Comparison of ENCODE assay signal across 9 mouse cellular contexts in the genomic region with DNA sequence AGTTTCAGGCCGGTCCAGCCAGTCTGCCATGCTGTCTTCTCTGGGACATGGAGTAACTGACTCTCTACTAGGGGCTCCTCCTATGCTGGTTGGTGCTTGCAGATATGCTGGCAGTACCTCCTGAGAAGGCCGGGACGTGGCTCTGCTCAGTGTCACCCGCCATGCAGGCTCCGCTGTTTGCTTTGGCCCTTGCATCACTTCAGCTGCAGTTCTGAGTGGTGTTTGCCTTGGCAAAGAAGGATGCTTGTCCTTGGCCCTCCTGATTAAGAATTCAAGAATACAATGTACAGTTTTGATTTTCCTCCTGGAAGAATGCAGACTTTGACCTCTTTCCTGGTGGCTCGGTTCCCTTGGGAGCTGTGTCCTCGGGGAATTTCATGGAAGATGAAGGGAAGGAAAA. TPM values are rescaled to one million over a fixed set of nuclear protein-coding genes. Genes with fewer than 3 reads are reported as not detected.
DNase-seq lines count a peak whose midpoint lies in the region; ATAC-seq and TF ChIP-seq lines count a peak whose summit lies in the region.
"Had no signal": no experiment of that assay in that cellular context is flagged by ENCODE, and none has a peak within 500 bp of the region (broad histone marks: within the 10 kb centered on the region; RNA-seq: fewer than 3 reads in every experiment).

No protein-coding gene starts in this region.

- DNase-seq in forebrain, postnatal 0 days = no peak
- no peak for DNase-seq in forebrain, embryonic 14.5 days (ENCODE audit: low spot score)
- DNase-seq in adrenal gland, adult 8-10 months = peak; percentile 33
- peak; percentile 48 to 51 for DNase-seq in heart, postnatal 10 days
- no peak for DNase-seq in right cerebral cortex, postnatal 4 days
- DNase-seq in thymus, postnatal 14 days = no peak
- DNase-seq in midbrain, embryonic 10.5 days (ENCODE audit: low spot score) = no peak

- H3K9me3 ChIP-seq in forebrain, postnatal 0 days (ENCODE audit: low read length) = no peaks in the 10 kb centered on the region
- H3K9me3 ChIP-seq in forebrain, embryonic 14.5 days (replicated peaks; ENCODE audit: control insufficient read depth, low read length) = no peaks in the 10 kb centered on the region
- H3K9me3 ChIP-seq in lung, embryonic 15.5 days = no peaks in the 10 kb centered on the region
- H3K9me3 ChIP-seq in midbrain, embryonic 10.5 days (replicated peaks) = no peaks in the 10 kb centered on the region
- H3K9me3 ChIP-seq: neural tube, embryonic 12.5 days had no signal

- no peak for TF ChIP-seq CTCF in forebrain, postnatal 0 days (IDR thresholded peaks at IDR 0.05; ENCODE audit: low read depth)

- no peak overlapping the region for H3K9ac ChIP-seq in forebrain, postnatal 0 days
- H3K9ac ChIP-seq in forebrain, embryonic 14.5 days (ENCODE audit: low read length) = no peak overlapping the region
- no peak overlapping the region for H3K9ac ChIP-seq in lung, embryonic 15.5 days
- H3K9ac ChIP-seq: neural tube, embryonic 12.5 days had no signal

- H3K4me2 ChIP-seq in forebrain, postnatal 0 days (ENCODE audit: low read depth) = peak overlapping the region; percentile 92
- H3K4me2 ChIP-seq in forebrain, embryonic 14.5 days (ENCODE audit: low read length) = no peak overlapping the region
- H3K4me2 ChIP-seq in lung, embryonic 15.5 days = peak overlapping the region; percentile 91

- intact Hi-C loops in heart, postnatal 10 days (cut with DNase I) = loop anchor here (5.0 kb wide), 1 partner anchor 42 kb away; no protein-coding TSS in a partner anchor

- H3K27me3 ChIP-seq in forebrain, postnatal 0 days (ENCODE audit: insufficient read depth, low read length) = no peaks in the 10 kb centered on the region
- H3K27me3 ChIP-seq in forebrain, embryonic 14.5 days (replicated peaks; ENCODE audit: control insufficient read depth, insufficient read depth, low read length) = no peaks in the 10 kb centered on the region
- H3K27me3 ChIP-seq in lung, embryonic 15.5 days = no peaks in the 10 kb centered on the region
- H3K27me3 ChIP-seq in midbrain, embryonic 10.5 days (ENCODE audit: low read depth, poor library complexity, severe bottlenecking) = peaks cover 39% of the 10 kb centered on the region

- 0 out of 2 replicates have a peak overlapping the region, but pooled peaks have one; percentile 60 for H3K4me3 ChIP-seq in forebrain, postnatal 0 days (ENCODE audit: low read depth, low read length)
- H3K4me3 ChIP-seq in forebrain, embryonic 14.5 days (ENCODE audit: low read depth, low read length) = no peak overlapping the region
- H3K4me3 ChIP-seq in lung, embryonic 15.5 days = peak overlapping the region; percentile 67; the same call in 1 of the 2 replicates
- H3K4me3 ChIP-seq in midbrain, embryonic 10.5 days = no peak overlapping the region
- H3K4me3 ChIP-seq: neural tube, embryonic 12.5 days had no signal

- ATAC-seq in forebrain, postnatal 0 days = no peak
- no peak for ATAC-seq in forebrain, embryonic 14.5 days
- no peak for ATAC-seq in lung, embryonic 15.5 days (ENCODE audit: borderline replicate concordance, extremely low read depth, low FRiP score, low TSS enrichment)

- no peaks in the 10 kb centered on the region for H3K36me3 ChIP-seq in forebrain, postnatal 0 days (ENCODE audit: insufficient read depth)
- H3K36me3 ChIP-seq in forebrain, embryonic 14.5 days (ENCODE audit: control insufficient read depth, insufficient read depth, low read length) = no peaks in the 10 kb centered on the region
- H3K36me3 ChIP-seq in lung, embryonic 15.5 days = no peaks in the 10 kb centered on the region
- no peaks in the 10 kb centered on the region for H3K36me3 ChIP-seq in midbrain, embryonic 10.5 days
- H3K36me3 ChIP-seq: neural tube, embryonic 12.5 days had no signal

- H3K27ac ChIP-seq in forebrain, postnatal 0 days (ENCODE audit: low read depth, low read length) = no peak overlapping the region
- H3K27ac ChIP-seq in forebrain, embryonic 14.5 days (ENCODE audit: low read depth, low read length) = no peak overlapping the region
- peak overlapping the region; percentile 76 for H3K27ac ChIP-seq in lung, embryonic 15.5 days
- no peak overlapping the region for H3K27ac ChIP-seq in midbrain, embryonic 10.5 days (replicated peaks)
- H3K27ac ChIP-seq: neural tube, embryonic 12.5 days had no signal

- WGBS in forebrain, postnatal 0 days = 81% methylated on average over 7 of the region's 7 CpGs
- WGBS in forebrain, embryonic 14.5 days = 92% methylated on average over 7 of the region's 7 CpGs
- WGBS in lung, embryonic 15.5 days = 55% methylated on average over 7 of the region's 7 CpGs
- 95% methylated on average over 7 of the region's 7 CpGs for WGBS in midbrain, embryonic 10.5 days

- H3K4me1 ChIP-seq in forebrain, postnatal 0 days (ENCODE audit: insufficient read depth) = peaks cover 23% of the 10 kb centered on the region
- peaks cover 19% of the 10 kb centered on the region for H3K4me1 ChIP-seq in forebrain, embryonic 14.5 days (ENCODE audit: control insufficient read depth, insufficient read depth, low read length)
- H3K4me1 ChIP-seq in lung, embryonic 15.5 days = peaks cover 64% of the 10 kb centered on the region
- H3K4me1 ChIP-seq in midbrain, embryonic 10.5 days = peaks cover 49% of the 10 kb centered on the region

RNA-seq across cellular contexts. Expression of a gene that starts 2.8 kb away (rescaled TPM):
- 42.3 and 52.0 TPM in 2 replicates for total RNA-seq in forebrain, postnatal 0 days (2014; rRNA removed)
- 31.1 and 36.6 TPM in 2 replicates for polyA plus RNA-seq in forebrain, postnatal 0 days (2015; fragmentation: Nextera tagmentation; extraction: Ambion mirVana)
- 18.7 and 25.2 TPM in 2 replicates for polyA plus RNA-seq in forebrain, embryonic 14.5 days (2014; fragmentation: Nextera tagmentation; extraction: Ambion mirVana)
- 10 to 100 TPM in 3 of 4 experiments, 1 to 10 TPM in 1; 9.3 to 39.2 (median 25.4) TPM for total RNA-seq in adrenal gland, adult 8-10 months (2022)
- total RNA-seq in heart, postnatal 10 days (2021) = 10 to 100 TPM in 1 of 2 experiments, 1 to 10 TPM in 1; 6.9 to 12.7 TPM
- polyA plus RNA-seq in lung, embryonic 15.5 days (2015; fragmentation: Nextera tagmentation; extraction: Ambion mirVana) = 26.2 and 28.9 TPM in 2 replicates
- polyA plus RNA-seq in midbrain, embryonic 10.5 days (2016; fragmentation: Nextera tagmentation; extraction: Ambion mirVana) = 9.4 and 11.3 TPM in 2 replicates

RNA-seq across cellular contexts. Expression of a gene that starts 32.1 kb away (rescaled TPM):
- 91.1 and 91.9 TPM in 2 replicates for total RNA-seq in forebrain, postnatal 0 days (2014; rRNA removed)
- polyA plus RNA-seq in forebrain, postnatal 0 days (2015; fragmentation: Nextera tagmentation; extraction: Ambion mirVana) = 102 and 105 TPM in 2 replicates
- polyA plus RNA-seq in forebrain, embryonic 14.5 days (2014; fragmentation: Nextera tagmentation; extraction: Ambion mirVana) = 90.0 and 92.7 TPM in 2 replicates
- 10 to 100 TPM; 36.1 to 46.8 (median 45.7) TPM for total RNA-seq in adrenal gland, adult 8-10 months (2022)
- 10 to 100 TPM; 36.2 to 36.3 TPM for total RNA-seq in heart, postnatal 10 days (2021)
- polyA plus RNA-seq in lung, embryonic 15.5 days (2015; fragmentation: Nextera tagmentation; extraction: Ambion mirVana) = 99.3 and 100 TPM in 2 replicates
- 116 and 118 TPM in 2 replicates for polyA plus RNA-seq in midbrain, embryonic 10.5 days (2016; fragmentation: Nextera tagmentation; extraction: Ambion mirVana)

Comparison
In these comparisons a context has a peak if more than half of its experiments do, and no peak if none do; other contexts are left out.
1. H3K4me3 ChIP-seq: peak in forebrain, postnatal 0 days (single experiment) and lung, embryonic 15.5 days (single experiment); none in forebrain, embryonic 14.5 days (single experiment) and midbrain, embryonic 10.5 days (single experiment).
2. DNase-seq: peak in adrenal gland, adult 8-10 months (single experiment) and heart, postnatal 10 days (2 of 2); none in forebrain, postnatal 0 days (single experiment), forebrain, embryonic 14.5 days (single experiment), right cerebral cortex, postnatal 4 days (single experiment), thymus, postnatal 14 days (single experiment) and midbrain, embryonic 10.5 days (single experiment).